Mouse (Mus musculus) kidney, adult 10 weeks (tissue): ENCODE measurements around the gene Adgrl4. TPM values are rescaled to one million over a fixed set of nuclear protein-coding genes. Genes with fewer than 3 reads are reported as not detected.

ENCODE experiments used
- polyA plus RNA-seq: library from polyadenylated mRNA; stranded (reverse); fragments of 350-450 nt; fragmentation: Illumina TruSeq; extraction: RNeasy Lipid Tissue Mini Kit (QIAGEN cat#74804); gene quantifications from one replicate; pipeline ENCODE4 v1.2.3, GENCODE M21; 2014; ENCODE audit warnings: low read depth, low replicate concordance

The Adgrl4 gene
- polyA plus RNA-seq, result 114 TPM

GRCm38 (mm10) chr3:151437693-151438092 lies at the start of gene Adgrl4:
Gene Adgrl4 (plus strand): TSS chr3:151437887.

